Mouse (Mus musculus): ENCODE data around the gene Nt5c1a.

DNA sequence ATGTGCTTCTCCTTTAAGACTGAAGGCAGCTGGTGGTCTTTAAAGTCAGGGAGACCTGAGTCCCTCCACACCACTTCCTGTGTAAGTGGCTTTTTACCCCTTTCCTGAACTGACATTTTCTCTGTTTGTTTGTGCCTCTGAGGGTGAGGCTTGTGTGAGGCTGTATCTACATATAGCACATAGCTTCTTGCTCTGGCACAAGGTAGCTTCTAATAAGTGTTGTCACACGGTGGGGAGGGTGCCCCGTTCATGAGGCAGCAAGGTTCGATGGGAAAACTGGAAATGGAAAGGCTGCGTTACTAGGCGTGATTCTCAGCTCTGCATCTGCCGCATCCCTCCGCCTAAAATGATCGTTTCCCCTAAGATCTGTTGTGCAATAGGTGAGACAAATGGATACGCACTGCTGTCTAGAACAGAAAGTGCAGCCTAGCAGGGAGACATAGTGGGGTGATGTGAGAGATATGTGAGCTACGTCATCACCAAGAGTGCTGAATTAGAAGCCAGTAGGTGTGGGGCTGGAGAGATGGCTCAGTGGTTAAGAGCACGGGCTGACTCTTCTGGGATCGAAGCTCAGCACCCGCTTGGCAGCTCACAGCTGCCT lies 35.2 kb downstream of the Nt5c1a start:
- TF ChIP-seq CTCF (IDR thresholded peaks at IDR 0.05; ENCODE audit: borderline replicate concordance, control insufficient read depth, extremely low read depth, insufficient read depth, low read length, poor library complexity): no peak
- no peak for TF ChIP-seq POLR2A (IDR thresholded peaks at IDR 0.05; ENCODE audit: control insufficient read depth, extremely low read depth, insufficient read depth, low read length, poor library complexity)
